Mouse (Mus musculus): ENCODE measurements at regions not wholly inside any gene's neighbourhood (a gene's known extent, or its start where the extent isn't known, plus 50 kb on each side); places are given as distances from the start of the nearest gene placed in this dataset.

- Histone ChIP-seq H3K4me1 (ENCODE audit: control insufficient read depth, insufficient read depth, insufficient read length, low read length) (no peaks in the 10 kb centered on the region), H3K27me3 (ENCODE audit: control insufficient read depth, insufficient read depth, low read length) (no peaks in the 10 kb centered on the region), H3K4me3 (ENCODE audit: low read depth, low read length) (no peak overlapping the region), H3K27ac (ENCODE audit: insufficient read depth, low read depth, low read length) (no peak overlapping the region), H3K36me3 (ENCODE audit: control insufficient read depth, insufficient read depth, low read length) (no peaks in the 10 kb centered on the region)
- 72% methylated on average over 20 of the region's 20 CpGs for whole genome bisulfite sequencing
- TF ChIP-seq CTCF (IDR thresholded peaks at IDR 0.05; ENCODE audit: extremely low read depth, insufficient read length, insufficient replicate concordance, low read depth, low read length): no peak
- TF ChIP-seq POLR2A (IDR thresholded peaks at IDR 0.05; ENCODE audit: low read depth, low read length): no peak
These were observed 67.6 kb upstream of the Vrk1 start for GRCm38 (mm10) chr12:105942136-105943076.

GRCm38 (mm10) chr12:105943077-105943433 lies 67.0 kb upstream of the Vrk1 start:
- Histone ChIP-seq H3K36me3 (ENCODE audit: control insufficient read depth, insufficient read depth, low read length) (no peaks in the 10 kb centered on the region), H3K4me3 (ENCODE audit: low read depth, low read length) (no peak overlapping the region), H3K27me3 (ENCODE audit: control insufficient read depth, insufficient read depth, low read length) (no peaks in the 10 kb centered on the region), H3K4me1 (ENCODE audit: control insufficient read depth, insufficient read depth, insufficient read length, low read length) (no peaks in the 10 kb centered on the region), H3K27ac (ENCODE audit: insufficient read depth, low read depth, low read length) (no peak overlapping the region)
- WGBS: 85% methylated on average over 8 of the region's 8 CpGs
- TF ChIP-seq POLR2A (IDR thresholded peaks at IDR 0.05; ENCODE audit: low read depth, low read length): no peak
- TF ChIP-seq CTCF (IDR thresholded peaks at IDR 0.05; ENCODE audit: extremely low read depth, insufficient read length, insufficient replicate concordance, low read depth, low read length): no peak

- H3K27me3 ChIP-seq (ENCODE audit: control insufficient read depth, insufficient read depth, low read length): no peaks in the 10 kb centered on the region
- H3K4me1 ChIP-seq (ENCODE audit: control insufficient read depth, insufficient read depth, insufficient read length, low read length): no peaks in the 10 kb centered on the region
- H3K36me3 ChIP-seq (ENCODE audit: control insufficient read depth, insufficient read depth, low read length): no peaks in the 10 kb centered on the region
- no peak for TF ChIP-seq POLR2A (IDR thresholded peaks at IDR 0.05; ENCODE audit: low read depth, low read length)
- no peak for TF ChIP-seq CTCF (IDR thresholded peaks at IDR 0.05; ENCODE audit: extremely low read depth, insufficient read length, insufficient replicate concordance, low read depth, low read length)
- H3K4me3 ChIP-seq (ENCODE audit: low read depth, low read length): no peak overlapping the region
- no peak overlapping the region for H3K27ac ChIP-seq (ENCODE audit: insufficient read depth, low read depth, low read length)
- WGBS: 56% methylated on average over 5 of the region's 5 CpGs
These were observed 62.7 kb upstream of the Vrk1 start for GRCm38 (mm10) chr12:105947332-105947731.

GRCm38 (mm10) chr12:105948322-105948721 lies 61.7 kb upstream of the Vrk1 start:
- TF ChIP-seq POLR2A (IDR thresholded peaks at IDR 0.05; ENCODE audit: low read depth, low read length): no peak
- no peak for TF ChIP-seq CTCF (IDR thresholded peaks at IDR 0.05; ENCODE audit: extremely low read depth, insufficient read length, insufficient replicate concordance, low read depth, low read length)
- no peaks in the 10 kb centered on the region for H3K4me1 ChIP-seq (ENCODE audit: control insufficient read depth, insufficient read depth, insufficient read length, low read length)
- H3K36me3 ChIP-seq (ENCODE audit: control insufficient read depth, insufficient read depth, low read length): no peaks in the 10 kb centered on the region
- H3K27ac ChIP-seq (ENCODE audit: insufficient read depth, low read depth, low read length): no peak overlapping the region
- 69% methylated on average over 2 of the region's 2 CpGs for WGBS
- no peak overlapping the region for H3K4me3 ChIP-seq (ENCODE audit: low read depth, low read length)
- H3K27me3 ChIP-seq (ENCODE audit: control insufficient read depth, insufficient read depth, low read length): no peaks in the 10 kb centered on the region

- 71% methylated on average over 1 of the region's 1 CpGs for WGBS
- Histone ChIP-seq H3K4me1 (ENCODE audit: control insufficient read depth, insufficient read depth, insufficient read length, low read length) (no peaks in the 10 kb centered on the region), H3K4me3 (ENCODE audit: low read depth, low read length) (no peak overlapping the region), H3K36me3 (ENCODE audit: control insufficient read depth, insufficient read depth, low read length) (no peaks in the 10 kb centered on the region), H3K27ac (ENCODE audit: insufficient read depth, low read depth, low read length) (no peak overlapping the region), H3K27me3 (ENCODE audit: control insufficient read depth, insufficient read depth, low read length) (peaks cover 5% of the 10 kb centered on the region; the same call in 1 of the 2 replicates)
- TF ChIP-seq POLR2A (IDR thresholded peaks at IDR 0.05; ENCODE audit: low read depth, low read length) (no peak), CTCF (IDR thresholded peaks at IDR 0.05; ENCODE audit: extremely low read depth, insufficient read length, insufficient replicate concordance, low read depth, low read length) (no peak)
These were observed 54.2 kb upstream of the Vrk1 start for GRCm38 (mm10) chr12:105955764-105956290.

- Histone ChIP-seq H3K4me1 (ENCODE audit: control insufficient read depth, insufficient read depth, insufficient read length, low read length) (peaks cover 3% of the 10 kb centered on the region; the same call in 1 of the 2 replicates), H3K27me3 (ENCODE audit: control insufficient read depth, insufficient read depth, low read length) (peaks cover 15% of the 10 kb centered on the region; the same call in 1 of the 2 replicates), H3K36me3 (ENCODE audit: control insufficient read depth, insufficient read depth, low read length) (no peaks in the 10 kb centered on the region), H3K4me3 (ENCODE audit: low read depth, low read length) (no peak overlapping the region), H3K27ac (ENCODE audit: insufficient read depth, low read depth, low read length) (no peak overlapping the region)
- TF ChIP-seq CTCF (IDR thresholded peaks at IDR 0.05; ENCODE audit: extremely low read depth, insufficient read length, insufficient replicate concordance, low read depth, low read length) (no peak), POLR2A (IDR thresholded peaks at IDR 0.05; ENCODE audit: low read depth, low read length) (no peak)
- 61% methylated on average over 7 of the region's 7 CpGs for WGBS
These were observed 50.3 kb upstream of the Vrk1 start for GRCm38 (mm10) chr12:105959756-105960155.
